Mouse (Mus musculus) cerebellum, postnatal 36 days (tissue): ENCODE measurements around the gene 1600014C23Rik.

ENCODE experiments used
- DNase-seq, 2 experiments: peaks; one replicate each; pipeline ENCODE4 v3.0.0; 2021 to 2022; ENCODE audit warnings: mixed read lengths in 2 of 2

The 1600014C23Rik gene

GRCm38 (mm10) chr17:45733735-45734301 lies at the start of gene 1600014C23Rik:
TSS of gene 1600014C23Rik (minus strand) at chr17:45733844.
- DNase-seq: peak; percentile 68 to 73

GRCm38 (mm10) chr17:45778446-45778845 lies 44.8 kb upstream of the 1600014C23Rik start:
- DNase-seq: no peak

GRCm38 (mm10) chr17:45777431-45777830 lies 43.8 kb upstream of the 1600014C23Rik start:
- DNase-seq: no peak

GRCm38 (mm10) chr17:45776185-45776584 lies 42.5 kb upstream of the 1600014C23Rik start:
- no peak for DNase-seq

GRCm38 (mm10) chr17:45775468-45775867 lies 41.8 kb upstream of the 1600014C23Rik start:
- no peak for DNase-seq

GRCm38 (mm10) chr17:45772566-45772965 lies 38.9 kb upstream of the 1600014C23Rik start:
- no peak for DNase-seq

GRCm38 (mm10) chr17:45772096-45772495 lies 38.5 kb upstream of the 1600014C23Rik start:
- DNase-seq: peak; percentile 32 to 49

GRCm38 (mm10) chr17:45770441-45770840 lies 36.8 kb upstream of the 1600014C23Rik start:
- DNase-seq: no peak

- DNase-seq: peak; percentile 26 to 28
These were observed 36.2 kb upstream of the 1600014C23Rik start for GRCm38 (mm10) chr17:45769821-45770220.

- no peak for DNase-seq
These were observed 34.0 kb upstream of the 1600014C23Rik start for GRCm38 (mm10) chr17:45767536-45768146.

- peak; percentile 33 to 34 for DNase-seq
These were observed 33.3 kb upstream of the 1600014C23Rik start for GRCm38 (mm10) chr17:45766735-45767535.

- no peak for DNase-seq
These were observed 32.3 kb upstream of the 1600014C23Rik start for GRCm38 (mm10) chr17:45765914-45766313.

GRCm38 (mm10) chr17:45763188-45763587 lies 29.5 kb upstream of the 1600014C23Rik start:
- DNase-seq: no peak

GRCm38 (mm10) chr17:45761902-45762301 lies 28.3 kb upstream of the 1600014C23Rik start:
- DNase-seq: no peak

- DNase-seq: peak in 1 of 2 experiments; percentile 23
These were observed 27.5 kb upstream of the 1600014C23Rik start for GRCm38 (mm10) chr17:45760965-45761645.

- peak; percentile 56 to 61 for DNase-seq
These were observed 26.1 kb upstream of the 1600014C23Rik start for GRCm38 (mm10) chr17:45759751-45760150.

- no peak for DNase-seq
These were observed 25.2 kb upstream of the 1600014C23Rik start for GRCm38 (mm10) chr17:45758808-45759207.

GRCm38 (mm10) chr17:45757932-45758331 lies 24.3 kb upstream of the 1600014C23Rik start:
- no peak for DNase-seq

GRCm38 (mm10) chr17:45756831-45757230 lies 23.2 kb upstream of the 1600014C23Rik start:
- DNase-seq: no peak

GRCm38 (mm10) chr17:45756391-45756790 lies 22.7 kb upstream of the 1600014C23Rik start:
- no peak for DNase-seq

GRCm38 (mm10) chr17:45754186-45754862 lies 20.7 kb upstream of the 1600014C23Rik start:
- peak; percentile 29 to 53 for DNase-seq

- DNase-seq: no peak
These were observed 19.0 kb upstream of the 1600014C23Rik start for GRCm38 (mm10) chr17:45752678-45753077.
